Mouse (Mus musculus) cerebellum, adult 2 months (tissue): Measurements from ENCODE around the gene Acta1.

Experiments
- CTCF ChIP-seq: fragments of 200-500 bp; IDR thresholded peaks from 2 replicates; pipeline ENCODE4 v1.5.1; 2011; ENCODE audit warnings: low read depth, mild to moderate bottlenecking, control low read depth, low read length, moderate library complexity, borderline replicate concordance; ENCODE audit not compliant: insufficient read depth
- POLR2A ChIP-seq: fragments of 200-500 bp; IDR thresholded peaks from 2 replicates; pipeline ENCODE4 v1.6.1; 2011; ENCODE audit warnings: low read length, control low read depth, borderline replicate concordance; ENCODE audit not compliant: insufficient read depth

GRCm38 (mm10) chr8:123891271-123891670 lies 3.3 kb downstream of the Acta1 start:
- TF ChIP-seq CTCF (no peak), POLR2A (no peak)
